Mouse (Mus musculus) retina, postnatal 7 days (tissue): ENCODE results near the gene Myo15.
"Not testable (repeated sequence)": the region's sequence is repeated elsewhere in the genome, so short reads cannot be mapped to it uniquely, and the experiment has no call there.

ENCODE experiments used
- DNase-seq: peaks from one replicate; pipeline ENCODE4 v3.0.0-alpha.2; 2012; ENCODE audit warnings: low read depth, low spot score

Gene Myo15

DNA sequence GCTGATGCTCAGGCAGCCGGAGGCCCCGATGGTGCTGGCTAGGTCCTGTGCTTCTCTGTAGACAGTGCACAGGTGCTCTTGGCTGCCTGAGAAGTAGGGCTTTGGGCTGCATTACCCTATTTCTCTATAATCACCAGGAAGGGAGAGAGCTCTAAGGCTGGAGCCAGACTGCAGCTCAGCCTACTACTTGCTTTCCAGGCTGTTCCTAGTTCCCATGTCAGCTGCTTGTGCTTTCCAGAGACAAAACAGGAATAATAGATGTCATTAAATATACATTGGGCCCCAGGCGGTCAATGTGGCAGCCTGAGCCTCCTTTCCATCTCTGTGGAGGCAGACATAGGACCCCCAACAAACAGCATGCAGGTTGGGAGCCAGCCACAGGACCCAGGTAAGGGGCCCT is at the start of gene Myo15:
Myo15 (plus strand) TSS at position 301 of the 400 bp plus-strand sequence.
- no peak for DNase-seq

DNA sequence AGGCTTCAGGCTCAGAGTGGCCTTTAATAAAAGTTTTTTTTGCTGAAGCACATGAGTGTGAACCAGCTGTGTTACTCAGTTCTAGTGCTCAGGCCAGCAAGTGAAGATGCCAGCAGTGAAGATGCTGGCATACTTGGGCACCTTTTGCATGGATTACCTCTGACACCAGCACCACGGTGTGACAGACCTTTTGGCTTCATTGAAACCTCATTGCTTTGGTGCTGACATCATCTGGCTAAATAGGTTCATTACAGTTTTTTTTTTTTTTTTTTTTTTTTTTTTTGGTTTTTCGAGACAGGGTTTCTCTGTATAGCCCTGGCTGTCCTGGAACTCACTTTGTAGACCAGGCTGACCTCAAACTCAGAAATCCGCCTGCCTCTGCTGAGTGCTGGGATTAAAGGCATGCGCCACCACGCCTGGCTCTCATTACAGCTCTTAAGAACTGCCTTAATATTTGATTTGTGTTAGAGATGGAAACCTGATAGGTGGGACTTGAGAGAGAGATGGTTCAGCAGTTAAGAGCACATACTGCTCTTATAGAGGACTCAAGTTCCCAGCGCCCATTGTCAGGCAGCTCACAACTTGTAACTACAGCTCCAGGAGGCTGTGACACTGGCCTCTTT is 47.0 kb upstream of the Myo15 start:
- no peak for DNase-seq

DNA sequence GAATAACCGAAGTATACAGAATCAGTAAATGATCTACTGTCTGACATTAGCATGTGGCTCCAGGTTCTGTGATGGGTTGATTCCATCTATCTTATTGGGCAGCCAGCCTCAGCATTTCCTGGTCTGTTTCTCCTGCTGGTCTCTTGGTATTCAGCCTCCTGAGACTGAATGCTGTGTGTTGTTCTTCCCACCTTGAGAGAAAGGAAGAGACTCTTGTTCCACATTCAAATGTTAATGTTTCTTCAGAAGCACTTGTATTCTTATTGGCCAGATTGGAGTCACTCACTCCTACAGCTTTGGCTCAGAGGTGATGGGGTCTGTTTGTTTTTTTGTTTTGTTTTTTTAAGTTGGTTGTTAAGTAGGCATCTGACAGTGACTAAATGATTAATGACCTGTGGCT is 46.1 kb upstream of the Myo15 start:
- DNase-seq = no peak

DNA sequence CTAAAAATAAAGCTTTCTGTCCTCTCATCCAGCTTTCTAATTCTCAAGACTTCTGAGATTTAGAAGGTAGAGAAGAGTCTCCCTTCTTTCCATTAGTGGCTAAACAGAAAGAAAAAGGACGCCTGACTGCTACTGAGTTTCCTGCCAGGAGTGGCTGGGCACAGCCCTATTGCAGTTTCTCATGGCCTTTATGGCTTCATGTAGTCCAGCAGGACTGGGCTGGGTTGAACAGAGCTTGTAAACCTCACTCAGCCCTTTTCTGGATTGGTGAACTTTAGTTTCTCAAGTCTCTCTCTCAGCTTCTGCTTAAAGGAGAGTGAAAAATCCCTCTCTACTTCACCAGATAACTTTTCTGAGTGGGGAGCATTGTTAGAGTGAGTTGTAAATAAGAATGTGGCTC is 42.7 kb upstream of the Myo15 start:
- DNase-seq = no peak

DNA sequence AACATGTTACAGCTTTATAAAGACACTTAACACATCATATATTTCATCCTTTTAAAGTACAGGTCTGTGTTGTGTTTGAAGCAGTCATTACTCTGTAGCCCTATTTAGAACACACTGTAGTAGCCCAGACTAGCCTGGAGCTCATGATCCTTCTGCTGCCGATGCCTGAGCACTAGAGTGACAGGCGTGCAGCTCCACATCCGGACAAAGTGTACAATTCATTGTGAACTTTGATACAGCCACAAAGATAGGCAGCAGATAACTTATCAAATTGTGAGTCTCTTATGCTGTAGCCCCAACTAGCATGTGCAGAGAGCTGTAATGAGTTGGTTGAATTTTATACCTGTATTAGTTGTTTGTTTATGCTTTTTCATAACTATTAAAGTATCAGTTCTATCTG is 41.5 kb upstream of the Myo15 start:
- DNase-seq = no peak

DNA sequence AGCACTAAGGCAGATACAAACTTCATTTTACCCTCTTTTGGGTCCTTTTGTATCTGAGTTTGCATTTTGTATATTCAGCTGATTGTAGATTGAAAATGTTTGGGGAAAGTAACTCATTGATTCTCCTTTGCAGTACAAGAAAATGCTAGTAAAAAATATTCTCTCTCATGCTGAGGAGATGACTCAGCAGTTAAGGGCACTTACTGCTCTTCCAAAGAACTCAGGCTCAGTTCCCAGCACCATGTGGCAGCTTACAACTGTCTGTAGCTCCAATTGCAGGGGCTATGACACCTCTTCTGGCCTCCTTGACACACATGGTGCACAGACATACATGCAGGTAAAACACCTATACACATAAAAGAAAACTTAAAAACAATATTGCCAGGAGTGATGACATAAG is 35.6 kb upstream of the Myo15 start:
- no peak for DNase-seq

DNA sequence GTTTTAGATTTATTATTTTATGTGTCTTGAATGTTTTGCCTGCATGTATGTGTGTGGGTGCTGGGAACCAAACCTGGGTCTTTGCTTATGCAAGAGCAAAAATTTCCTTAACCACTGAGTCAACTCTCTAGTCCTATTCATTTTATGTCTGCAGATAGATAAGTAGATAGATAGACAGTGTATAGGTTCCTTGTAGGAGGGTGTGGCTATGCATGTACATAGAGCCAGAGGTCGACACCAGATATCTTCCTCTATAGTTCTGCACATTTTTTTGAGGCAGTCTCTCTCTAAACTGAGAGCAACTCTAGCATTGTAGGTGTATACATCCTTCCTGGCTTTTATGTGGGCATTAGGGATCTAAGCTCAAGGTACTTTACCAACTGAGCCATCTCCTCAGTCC is 34.0 kb upstream of the Myo15 start:
- DNase-seq = no peak

DNA sequence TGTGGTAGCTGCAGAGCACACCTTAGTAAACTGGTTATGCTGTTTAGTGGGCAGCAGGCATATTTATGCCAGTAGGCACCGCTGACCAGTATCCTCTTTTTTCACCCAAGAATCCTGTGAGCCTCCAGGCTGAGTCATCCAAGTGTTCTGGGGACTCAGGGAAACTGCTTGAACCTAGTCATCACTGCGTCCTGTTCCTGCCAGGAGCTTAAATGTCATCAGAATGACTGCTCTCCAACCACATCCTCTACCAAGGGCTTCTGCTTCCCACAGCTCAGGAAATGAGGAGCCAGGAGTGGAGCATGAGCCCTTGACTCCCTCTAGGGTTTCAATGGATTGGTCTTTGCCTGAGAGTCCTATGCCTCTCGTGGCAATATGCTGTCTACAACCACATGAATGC is 32.5 kb upstream of the Myo15 start:
- DNase-seq = no peak

DNA sequence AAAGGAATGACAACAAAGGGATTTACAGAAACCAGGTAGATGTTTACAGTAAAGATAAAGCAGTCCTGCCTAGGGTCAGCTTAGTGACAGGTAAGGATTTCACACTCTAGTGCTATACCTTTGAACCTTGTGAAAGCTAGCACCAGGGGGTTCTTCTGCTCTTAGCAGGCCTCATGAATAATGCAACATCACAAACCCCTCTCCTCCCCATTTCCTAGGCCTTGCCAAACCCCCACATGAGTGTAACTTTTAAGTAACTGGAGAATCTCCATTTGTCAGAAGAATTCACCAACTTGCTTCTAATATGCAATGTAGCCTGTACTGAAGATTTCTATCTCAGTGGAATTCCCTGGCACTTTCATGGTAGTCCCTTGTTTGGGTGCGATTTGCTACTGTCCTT is 29.5 kb upstream of the Myo15 start:
- DNase-seq = not testable (repeated sequence)

DNA sequence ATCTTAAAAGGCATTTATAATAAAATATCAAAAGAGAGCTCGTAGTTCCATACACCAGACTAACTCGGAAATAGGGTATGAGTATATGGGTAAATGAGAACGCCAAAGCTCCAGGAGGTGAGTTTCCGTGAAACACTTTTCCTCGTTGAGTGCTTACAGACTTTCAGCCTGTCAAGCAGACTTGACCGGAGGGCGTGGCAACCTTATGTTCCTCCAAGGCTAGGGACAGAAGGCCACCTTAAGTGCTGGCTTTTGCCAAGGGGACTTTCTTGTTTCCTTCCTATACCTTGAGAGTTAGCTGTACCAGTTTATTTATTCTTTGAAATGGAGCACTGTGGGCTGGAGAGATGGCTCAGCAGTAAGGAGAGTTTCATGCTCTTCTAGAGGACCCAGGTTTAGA is 29.0 kb upstream of the Myo15 start:
- DNase-seq = no peak

DNA sequence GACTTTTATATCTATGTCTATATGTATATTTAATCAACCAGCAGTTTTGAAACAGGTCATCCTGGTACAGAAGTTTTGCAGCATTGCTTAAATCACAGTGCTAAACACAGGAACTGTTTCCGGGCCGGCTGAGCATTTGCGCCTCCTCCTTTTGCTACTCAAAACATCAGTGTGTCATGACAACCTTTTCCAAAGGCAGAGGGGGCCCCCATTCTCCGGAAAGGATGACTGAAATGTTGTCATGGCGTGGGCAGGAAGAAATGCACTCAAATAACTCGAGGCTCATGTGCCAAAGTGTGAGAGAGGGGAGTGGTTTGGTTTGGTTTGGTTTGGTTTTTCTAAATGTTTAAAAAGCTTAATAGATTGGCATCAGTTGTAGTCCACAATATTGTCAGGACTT is 26.2 kb upstream of the Myo15 start:
- no peak for DNase-seq

DNA sequence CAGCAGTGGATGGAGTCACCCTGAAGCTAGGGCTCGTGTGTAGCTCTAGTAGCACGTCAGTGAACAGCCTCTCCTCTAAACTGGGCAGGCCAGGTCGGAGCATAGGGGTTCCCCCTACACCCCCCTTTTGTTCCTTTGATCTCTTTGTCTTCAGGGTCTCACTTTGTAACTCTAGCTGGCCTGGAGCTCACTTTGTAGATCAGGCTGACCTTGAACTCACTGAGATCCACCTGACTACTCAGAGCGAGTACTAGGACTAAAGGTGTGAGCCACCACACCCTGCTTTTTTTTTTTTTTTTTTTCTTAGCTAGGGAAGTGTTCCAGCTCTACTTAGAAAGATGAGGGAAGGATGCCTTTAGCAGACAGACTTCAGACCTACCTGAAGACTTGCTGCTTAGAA is 25.1 kb upstream of the Myo15 start:
- DNase-seq = no peak

DNA sequence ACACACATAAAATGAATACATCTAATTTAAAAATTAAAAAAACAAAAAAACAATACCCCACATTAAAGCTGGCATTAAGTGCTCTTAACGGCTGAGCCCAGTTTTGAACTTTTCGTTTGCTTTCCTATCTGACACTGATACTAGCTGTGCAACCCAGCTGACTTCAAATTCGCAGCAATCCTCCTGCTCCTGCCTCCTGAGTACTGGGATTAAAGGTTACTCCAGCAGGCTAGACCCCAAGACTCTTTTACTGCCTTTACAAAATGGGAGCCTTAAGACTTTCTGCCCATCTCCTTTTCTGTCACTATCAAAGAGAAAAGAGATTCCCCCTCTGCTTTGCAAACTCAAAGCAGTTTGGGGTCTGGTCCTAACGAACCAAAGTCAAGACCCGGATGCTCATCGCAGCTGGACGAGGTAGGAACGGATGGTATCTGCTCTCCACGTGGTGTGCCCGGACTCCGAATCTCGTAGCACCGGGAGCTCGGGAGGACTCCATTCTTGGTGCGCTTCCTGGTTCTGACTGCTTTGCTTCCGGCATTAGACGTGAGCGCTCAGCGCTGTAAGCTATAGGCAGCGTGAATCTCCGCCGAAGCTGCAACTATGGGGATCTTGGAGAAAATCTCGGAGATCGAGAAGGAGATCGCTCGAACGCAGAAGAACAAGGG is 14.9 kb upstream of the Myo15 start, which contains the start of gene Drg2:
Drg2 (plus strand) TSS at position 512 of the 665 bp plus-strand sequence.
- peak; percentile 89 for DNase-seq

DNA sequence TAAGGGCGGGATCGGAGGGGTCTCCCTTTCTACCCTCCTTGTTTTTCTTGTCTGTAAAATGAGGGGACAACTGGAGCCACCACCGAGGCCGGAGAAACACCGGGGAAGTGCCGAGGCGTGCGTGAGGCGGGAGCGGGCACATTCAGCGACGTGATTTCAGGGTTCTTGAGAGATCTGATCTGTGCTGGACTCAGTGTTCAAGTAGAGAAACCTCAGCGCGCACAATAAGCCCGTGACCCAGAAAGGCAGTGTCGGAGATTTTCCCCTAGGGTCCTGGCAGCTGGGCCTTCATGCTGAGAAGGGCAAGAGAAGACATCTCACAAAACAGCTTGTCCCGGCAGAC is 14.4 kb upstream of the Myo15 start:
- DNase-seq = peak; percentile 5

DNA sequence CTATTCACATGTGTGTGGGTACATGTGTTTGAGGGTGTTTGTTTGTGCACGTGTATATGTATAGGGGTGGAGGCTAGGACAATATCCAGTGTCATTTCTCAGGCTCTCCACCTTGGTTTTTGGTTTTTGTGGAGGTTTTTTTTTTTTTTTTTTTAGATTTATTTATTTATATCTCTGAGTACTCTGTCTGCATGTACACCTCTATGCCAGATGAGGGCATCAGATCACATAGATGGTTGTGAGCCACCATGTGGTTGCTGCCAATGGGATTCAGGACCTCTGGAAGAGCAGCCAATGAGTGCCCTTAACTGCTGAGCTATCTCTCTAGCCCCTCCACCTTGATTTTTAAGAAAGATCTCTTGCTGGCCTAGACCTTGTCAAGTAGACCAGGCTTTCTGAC is 11.2 kb upstream of the Myo15 start:
- no peak for DNase-seq

DNA sequence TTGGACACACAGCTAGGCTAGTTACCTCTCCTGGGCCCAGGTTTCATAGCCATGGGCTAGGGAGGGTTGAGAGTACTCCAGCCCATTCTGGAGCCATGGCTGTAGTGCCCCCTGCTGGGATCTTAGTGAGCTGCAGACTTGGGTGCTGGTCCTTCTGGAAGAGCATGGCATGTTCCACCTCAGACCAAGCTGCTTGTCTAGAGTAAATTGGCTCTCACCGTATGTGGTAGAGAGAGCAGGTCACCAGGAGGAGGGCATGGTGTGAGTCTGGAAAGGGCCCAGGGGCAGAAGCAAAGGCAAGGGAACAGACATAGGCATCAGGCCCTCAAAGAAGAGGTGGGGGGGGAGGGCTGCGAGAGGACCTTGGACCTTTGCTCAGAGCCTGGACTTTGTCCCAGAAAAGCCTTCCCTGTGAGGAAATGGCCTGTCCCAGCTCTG is 3.2 kb upstream of the Myo15 start:
- DNase-seq = peak; percentile 25

DNA sequence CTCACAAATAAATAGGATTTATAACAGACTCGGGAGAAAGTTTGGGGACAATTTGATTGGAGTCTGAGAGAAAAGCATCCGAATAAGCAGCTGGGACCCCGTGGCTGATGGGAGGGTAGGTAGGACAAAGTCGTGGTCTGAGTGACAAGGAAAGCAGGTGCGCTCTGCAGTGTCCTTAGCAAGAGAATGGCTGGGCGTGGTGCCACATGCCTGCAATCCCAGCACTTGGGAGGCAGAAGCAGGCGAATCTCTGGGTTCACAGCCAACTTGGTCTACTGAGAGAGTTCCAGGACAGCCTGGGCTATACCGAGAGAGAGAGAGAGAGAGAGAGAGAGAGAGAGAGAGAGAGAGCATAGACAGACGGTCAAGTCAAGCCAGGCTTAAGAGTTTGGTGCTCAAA is 1.6 kb downstream of the Myo15 start:
- DNase-seq = no peak

DNA sequence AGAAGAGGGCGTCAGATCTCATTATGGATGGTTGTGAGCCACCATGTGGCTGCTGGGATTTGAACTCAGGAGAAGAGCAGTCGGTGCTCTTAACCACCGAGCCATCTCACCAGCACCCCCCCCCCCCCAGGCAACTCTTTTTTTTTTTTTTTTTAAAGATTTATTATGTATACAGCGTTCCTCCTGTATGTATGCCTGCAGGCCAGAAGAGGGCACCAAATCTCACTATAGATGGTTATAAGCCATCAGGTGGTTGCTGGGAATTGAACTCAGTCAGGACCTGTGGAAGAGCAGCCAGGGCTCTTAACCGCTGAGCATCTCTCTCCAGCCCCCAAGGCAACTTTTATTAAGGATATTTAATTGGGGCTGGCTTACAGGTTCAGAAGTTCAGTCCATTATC is 5.4 kb downstream of the Myo15 start:
- no peak for DNase-seq

DNA sequence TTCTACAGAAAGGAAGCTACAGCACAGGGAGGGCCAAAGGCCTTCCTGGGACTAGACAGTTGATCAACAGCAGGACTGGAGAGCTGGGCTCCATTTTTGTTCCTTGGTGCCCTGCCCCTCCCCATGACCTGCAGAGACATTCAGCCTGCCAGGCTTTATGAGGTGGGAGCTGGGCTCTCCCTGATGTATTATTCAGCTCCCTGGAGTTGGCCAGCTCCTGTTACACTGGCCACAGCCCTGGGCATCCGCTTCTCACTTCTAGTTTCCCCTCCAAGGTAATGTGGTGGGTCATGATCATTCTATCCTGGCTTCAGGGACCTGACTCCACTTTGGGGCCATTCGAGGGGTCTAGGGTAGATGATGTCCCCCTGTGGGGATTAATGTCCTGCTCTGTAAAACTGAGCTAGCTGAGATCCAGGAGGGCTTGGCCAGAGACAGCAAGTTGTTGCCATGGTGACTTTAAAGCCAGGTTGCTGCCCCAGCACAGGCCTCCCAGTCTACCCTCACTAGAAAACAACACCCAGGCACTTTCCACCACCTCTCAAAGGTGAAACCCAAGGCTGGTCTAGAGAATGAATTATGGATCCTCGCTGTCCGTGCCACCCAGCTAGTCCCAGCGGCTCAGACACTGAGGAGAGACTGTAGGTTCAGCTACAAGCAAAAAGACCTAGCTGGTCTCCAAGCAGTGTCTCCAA is 6.7 kb downstream of the Myo15 start:
- no peak for DNase-seq

DNA sequence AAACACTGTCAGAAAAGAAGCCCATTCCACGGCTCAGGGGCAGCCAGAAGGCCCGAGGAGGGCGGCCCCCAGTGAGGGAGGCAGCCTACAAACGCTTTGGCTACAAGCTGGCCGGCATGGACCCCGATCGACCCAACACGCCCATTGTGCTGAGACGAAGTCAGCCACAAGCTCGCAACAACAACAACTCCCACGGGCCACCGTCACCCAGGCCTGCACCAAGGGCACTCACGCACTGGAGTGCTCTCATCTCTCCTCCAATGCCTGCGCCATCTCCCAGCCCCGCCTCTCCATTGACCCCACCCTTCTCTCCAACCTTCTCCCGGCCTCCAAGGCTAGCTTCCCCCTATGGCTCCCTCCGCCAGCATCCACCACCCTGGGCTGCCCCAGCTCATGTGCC is 9.0 kb downstream of the Myo15 start:
- DNase-seq = no peak

DNA sequence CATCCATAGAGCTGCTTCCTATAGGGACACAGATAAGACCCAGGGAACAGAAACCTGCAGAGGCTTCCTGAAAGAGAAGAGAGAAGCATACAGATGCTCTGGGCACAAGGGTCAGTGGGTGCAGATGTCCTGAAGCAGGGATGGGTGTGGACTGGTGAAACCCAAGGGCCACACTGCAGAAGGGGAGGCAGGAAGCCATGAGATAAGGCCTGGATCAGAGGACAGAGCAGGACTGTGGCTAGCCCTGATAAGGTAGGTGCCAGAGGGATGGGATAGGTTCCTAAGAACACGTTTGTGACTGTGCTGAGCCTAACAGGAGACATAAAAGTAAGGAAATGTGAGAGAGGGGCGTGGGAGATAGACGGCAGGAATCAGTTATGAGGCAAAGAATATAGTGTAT is 17.1 kb downstream of the Myo15 start:
- no peak for DNase-seq

DNA sequence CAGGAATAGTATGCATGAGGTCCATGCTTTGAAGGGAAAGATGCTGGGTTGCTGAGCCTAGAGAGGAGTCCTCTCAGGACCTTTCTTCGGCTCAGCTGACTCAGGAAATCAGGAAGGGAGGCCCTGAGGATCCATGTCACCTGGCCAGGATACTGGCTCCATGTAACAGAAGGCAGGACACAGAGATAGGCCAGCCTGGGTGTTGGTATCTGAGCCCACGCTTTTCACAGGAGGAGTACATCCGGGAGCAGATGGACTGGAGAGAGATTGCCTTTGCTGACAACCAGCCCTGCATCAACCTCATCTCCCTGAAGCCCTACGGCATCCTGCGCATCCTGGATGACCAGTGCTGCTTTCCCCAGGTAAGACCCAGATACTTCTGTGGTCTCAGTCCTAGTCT is 23.6 kb downstream of the Myo15 start:
- no peak for DNase-seq

DNA sequence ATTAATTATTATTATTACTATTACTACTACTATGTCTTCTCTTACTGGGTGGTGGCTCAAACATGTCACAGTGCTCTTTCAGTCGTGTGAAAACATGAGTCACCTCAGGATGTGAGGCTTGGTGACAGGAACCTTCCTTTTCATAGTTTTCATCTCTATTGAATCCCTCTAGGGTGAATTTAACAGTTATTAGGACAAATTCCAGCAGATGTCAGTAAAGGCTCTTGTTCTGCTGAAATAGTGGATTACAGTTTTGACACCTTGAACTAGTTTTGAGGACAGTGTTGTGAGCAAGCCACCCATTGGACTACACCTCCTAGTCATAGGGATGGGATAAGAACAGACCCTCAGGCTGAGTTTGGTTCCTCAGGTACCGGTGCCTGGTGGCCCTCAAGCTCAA is 26.6 kb downstream of the Myo15 start:
- DNase-seq = no peak
